Mouse (Mus musculus) liver, embryonic 11.5 days (tissue): ENCODE measurements at regions not wholly inside any gene's neighbourhood (a gene's known extent, or its start where the extent isn't known, plus 50 kb on each side); places are given as distances from the start of the nearest gene placed in this dataset.

ENCODE experiments used
- ATAC-seq: fragments of 200-750 bp; cut with Nextera tagmentation; replicated peaks from 2 replicates; pipeline ENCODE4 v1.8.0; 2017; ENCODE audit warnings: moderate number of reproducible peaks, mild to moderate bottlenecking, moderate TSS enrichment, moderate library complexity; ENCODE audit not compliant: low FRiP score
- DNase-seq: peaks from one replicate; pipeline ENCODE4 v3.0.0-alpha.2; 2017; ENCODE audit warnings: low spot score
- H3K27ac ChIP-seq: fragments of 300-500 bp; sonication (generic); 2 replicates; pipeline ENCODE4 v1.5.1; 2014; ENCODE audit warnings: mild to moderate bottlenecking, low read depth, low read length, control low read depth
- H3K27me3 ChIP-seq: fragments of 300-500 bp; sonication (generic); replicated peaks from 2 replicates; pipeline ENCODE4 v1.6.1; 2014; ENCODE audit warnings: low read length, mixed read lengths; ENCODE audit not compliant: control insufficient read depth, insufficient read depth
- H3K36me3 ChIP-seq: fragments of 300-500 bp; sonication (generic); 2 replicates; pipeline ENCODE4 v1.6.1; 2014; ENCODE audit warnings: mild to moderate bottlenecking, low read length, moderate library complexity, mixed read lengths; ENCODE audit not compliant: control insufficient read depth, insufficient read depth
- H3K4me1 ChIP-seq: fragments of 300-500 bp; sonication (generic); replicated peaks from 2 replicates; pipeline ENCODE4 v1.6.1; 2014; ENCODE audit warnings: low read length, mixed read lengths; ENCODE audit not compliant: control insufficient read depth, insufficient read depth
- H3K4me2 ChIP-seq: fragments of 300-500 bp; sonication (generic); 2 replicates; pipeline ENCODE4 v1.6.1; 2014; ENCODE audit warnings: mild to moderate bottlenecking, control low read depth, moderate library complexity
- H3K4me3 ChIP-seq: fragments of 300-500 bp; sonication (generic); 2 replicates; pipeline ENCODE4 v1.5.1; 2014; ENCODE audit warnings: low read depth, low read length, control low read depth
- H3K9ac ChIP-seq: fragments of 300-500 bp; sonication (generic); 2 replicates; pipeline ENCODE4 v1.6.1; 2014; ENCODE audit warnings: low read depth, low read length, control low read depth
- H3K9me3 ChIP-seq: fragments of 300-500 bp; sonication (generic); 2 replicates; pipeline ENCODE4 v1.6.1; 2016; ENCODE audit warnings: low read length, inconsistent platforms, mixed read lengths; ENCODE audit not compliant: control insufficient read depth
- WGBS: fragments of 180-500 bp; shearing (Covaris S2); extraction: QIAGEN DNeasy Blood & Tissue Kit; methylation state at CpG from one replicate; pipeline ENCODE4 v1.1.7; 2014; 5-methylcytosine and 5-hydroxymethylcytosine counted together

DNA sequence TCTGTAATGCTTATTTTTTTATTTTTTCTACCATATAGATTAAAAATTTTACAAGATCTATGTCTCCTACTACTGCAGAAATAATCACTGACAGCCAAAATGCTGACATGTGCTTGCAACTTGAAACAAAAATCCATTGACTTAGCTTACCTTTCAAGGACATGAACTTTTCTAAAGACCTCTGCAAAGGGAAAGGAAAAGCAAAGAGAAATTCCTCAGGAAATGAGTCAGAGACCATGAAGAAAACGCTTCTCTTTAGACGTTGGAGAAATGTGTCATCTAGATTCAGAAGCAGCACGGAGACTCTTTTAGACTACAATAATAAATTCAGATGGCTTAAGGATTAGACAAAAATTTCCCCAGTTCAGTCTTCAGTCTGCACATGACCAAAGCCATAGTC is 2188.6 kb upstream of the Tenm3 start:
- ATAC-seq (no peak), DNase-seq (no peak)
- Histone ChIP-seq H3K4me3 (no peak overlapping the region), H3K9ac (no peak overlapping the region), H3K27me3 (no peaks in the 10 kb centered on the region), H3K4me2 (no peak overlapping the region), H3K36me3 (no peaks in the 10 kb centered on the region), H3K27ac (no peak overlapping the region), H3K9me3 (no peaks in the 10 kb centered on the region), H3K4me1 (no peaks in the 10 kb centered on the region)
- WGBS, result 61% methylated on average over 3 of the region's 3 CpGs

DNA sequence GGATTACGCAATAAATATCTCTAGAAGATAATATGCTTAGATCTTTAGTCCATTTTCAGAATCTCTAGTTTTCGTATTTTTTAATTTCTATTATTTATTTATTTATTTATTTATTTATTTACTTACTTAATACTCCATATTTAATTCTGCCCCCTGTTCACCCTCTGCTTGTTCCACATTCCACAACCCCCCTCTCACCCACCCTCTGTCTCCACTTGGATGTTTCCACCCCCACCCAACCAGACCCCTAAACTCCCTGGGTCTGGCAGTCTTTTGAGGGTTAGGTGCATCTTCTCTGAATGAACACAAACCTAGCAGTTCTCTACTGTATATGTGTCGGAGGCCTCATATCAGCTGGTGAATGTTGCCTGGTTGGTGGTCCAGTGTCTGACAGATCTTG is 2166.8 kb upstream of the Tenm3 start:
- WGBS, result 81% methylated on average over 3 of the region's 3 CpGs

DNA sequence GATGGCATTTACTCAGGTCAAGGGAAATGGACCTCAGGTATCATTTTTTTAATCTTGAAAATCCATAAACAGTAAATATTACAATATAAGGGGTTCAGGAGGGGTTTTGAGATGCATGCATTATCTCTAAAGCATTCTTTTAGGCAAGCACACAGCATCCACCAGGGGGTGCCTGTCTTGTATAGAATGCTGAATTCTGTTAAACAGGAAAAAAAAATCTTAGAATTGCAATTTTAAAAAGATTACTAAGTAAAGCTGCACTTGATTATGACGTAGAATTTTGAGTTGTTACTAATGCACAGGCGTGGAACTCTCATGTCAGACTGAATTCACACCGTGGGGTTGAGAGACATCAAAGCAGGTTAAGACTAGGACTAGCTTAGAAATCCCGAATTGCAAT is 2123.6 kb upstream of the Tenm3 start:
- DNase-seq, result no peak
- Histone ChIP-seq H3K36me3 (no peaks in the 10 kb centered on the region), H3K4me2 (no peak overlapping the region), H3K4me1 (no peaks in the 10 kb centered on the region), H3K9me3 (no peaks in the 10 kb centered on the region), H3K9ac (no peak overlapping the region), H3K4me3 (no peak overlapping the region), H3K27me3 (no peaks in the 10 kb centered on the region), H3K27ac (no peak overlapping the region)
- no peak for ATAC-seq
- WGBS, result 51% methylated on average over 4 of the region's 4 CpGs

More for the DNA sequence above, 2166.8 kb upstream of the Tenm3 start:
- Histone ChIP-seq H3K27me3 (no peaks in the 10 kb centered on the region), H3K4me1 (no peaks in the 10 kb centered on the region), H3K4me3 (no peak overlapping the region), H3K36me3 (no peaks in the 10 kb centered on the region), H3K9me3 (no peaks in the 10 kb centered on the region), H3K4me2 (no peak overlapping the region), H3K27ac (no peak overlapping the region), H3K9ac (no peak overlapping the region)
- no peak for DNase-seq
- ATAC-seq, result no peak

DNA sequence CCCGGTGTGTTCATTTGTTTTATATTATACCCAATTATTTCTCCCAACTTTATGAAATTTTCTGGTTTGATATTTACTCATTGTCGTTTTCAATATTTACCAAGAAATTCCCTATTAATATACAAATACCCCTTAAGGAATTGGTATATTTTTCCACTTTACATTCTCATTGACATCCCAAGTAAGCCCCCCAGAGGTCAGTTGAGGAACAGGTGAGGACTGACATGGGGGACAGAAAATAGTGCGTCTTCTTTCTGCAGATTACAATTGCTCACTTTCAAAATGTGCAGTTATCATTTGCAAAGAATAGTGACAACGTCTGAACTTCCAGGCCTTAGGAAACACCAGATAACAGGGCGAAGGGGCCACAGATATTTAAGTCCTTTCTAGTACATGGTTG is 2073.8 kb upstream of the Tenm3 start:
- H3K9ac ChIP-seq, result no peak overlapping the region
- H3K4me2 ChIP-seq, result no peak overlapping the region
- peaks cover 26% of the 10 kb centered on the region for H3K27me3 ChIP-seq
- WGBS, result 23% methylated on average over 5 of the region's 5 CpGs
- H3K4me3 ChIP-seq, result no peak overlapping the region
- no peaks in the 10 kb centered on the region for H3K36me3 ChIP-seq
- H3K9me3 ChIP-seq, result no peaks in the 10 kb centered on the region
- DNase-seq (no peak), ATAC-seq (no peak)
- H3K27ac ChIP-seq, result no peak overlapping the region
- no peaks in the 10 kb centered on the region; the same call in 1 of the 2 replicates for H3K4me1 ChIP-seq

GRCm38 (mm10) chr8:50916733-50917113 is 2073.0 kb upstream of the Tenm3 start:
- no peaks in the 10 kb centered on the region for H3K9me3 ChIP-seq
- H3K9ac ChIP-seq, result no peak overlapping the region
- WGBS, result 3% methylated on average over 8 of the region's 8 CpGs
- H3K4me3 ChIP-seq, result peak overlapping the region; percentile 50
- H3K4me1 ChIP-seq, result no peaks in the 10 kb centered on the region; the same call in 1 of the 2 replicates
- H3K36me3 ChIP-seq, result no peaks in the 10 kb centered on the region
- H3K4me2 ChIP-seq, result peak overlapping the region; percentile 83
- ATAC-seq, result no peak
- DNase-seq, result no peak
- H3K27ac ChIP-seq, result no peak overlapping the region
- peaks cover 26% of the 10 kb centered on the region for H3K27me3 ChIP-seq

DNA sequence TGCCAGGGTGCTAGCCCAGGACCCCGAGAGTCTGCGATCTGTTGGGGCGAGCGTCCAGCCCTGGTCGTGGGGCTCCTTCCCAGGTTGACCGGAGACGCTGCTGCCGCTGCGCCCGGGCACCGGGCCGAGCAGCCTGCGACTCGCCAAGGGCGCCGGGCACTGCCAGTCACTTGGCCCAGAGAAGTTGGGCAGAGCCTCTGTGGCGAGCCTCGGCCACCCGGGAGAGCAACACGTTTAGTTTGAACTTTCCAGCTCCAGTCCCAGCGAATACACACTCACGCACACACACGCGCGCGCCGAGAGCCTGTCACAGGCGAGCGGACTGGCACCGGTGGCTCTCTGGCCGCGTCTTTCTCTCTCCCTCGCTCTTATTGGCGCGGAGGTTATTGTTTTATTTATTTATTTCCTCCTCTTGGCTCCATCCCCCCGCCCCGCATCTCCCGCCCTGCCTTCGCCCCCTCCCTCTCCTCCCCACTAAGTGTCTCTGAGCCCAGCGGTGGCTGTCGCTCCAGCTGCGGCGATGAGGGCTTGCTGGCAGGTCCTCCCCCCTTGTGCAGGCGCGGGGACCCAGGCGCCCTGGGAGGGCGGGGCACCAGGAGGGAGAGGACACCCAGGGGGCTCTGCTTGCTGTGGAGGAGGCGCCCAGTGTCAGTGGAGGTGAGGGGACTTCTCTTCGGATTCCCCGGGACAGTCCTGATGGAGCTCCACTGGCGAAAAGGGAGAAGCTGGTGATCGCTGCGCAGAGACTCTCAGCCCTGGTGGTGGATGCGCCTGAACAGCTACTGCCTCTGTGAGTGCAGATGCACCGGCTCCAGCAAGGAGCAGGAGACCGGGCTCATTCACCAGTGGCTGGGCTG is 2072.4 kb upstream of the Tenm3 start:
- no peak overlapping the region for H3K27ac ChIP-seq
- no peak overlapping the region for H3K9ac ChIP-seq
- H3K4me2 ChIP-seq, result peak overlapping the region; percentile 83
- H3K27me3 ChIP-seq, result peaks cover 26% of the 10 kb centered on the region
- DNase-seq (peak; percentile 37), ATAC-seq (peak; percentile 31)
- H3K4me1 ChIP-seq, result no peaks in the 10 kb centered on the region; the same call in 1 of the 2 replicates
- no peaks in the 10 kb centered on the region for H3K9me3 ChIP-seq
- H3K36me3 ChIP-seq, result no peaks in the 10 kb centered on the region
- peak overlapping the region; percentile 50 for H3K4me3 ChIP-seq
- WGBS, result under 1% methylated on average over 54 of the region's 56 CpGs

- under 1% methylated on average over 22 of the region's 22 CpGs for WGBS
- Histone ChIP-seq H3K4me1 (no peaks in the 10 kb centered on the region; the same call in 1 of the 2 replicates), H3K9ac (no peak overlapping the region), H3K4me3 (peak overlapping the region; percentile 50), H3K9me3 (no peaks in the 10 kb centered on the region), H3K36me3 (no peaks in the 10 kb centered on the region), H3K4me2 (peak overlapping the region; percentile 83), H3K27ac (no peak overlapping the region), H3K27me3 (peaks cover 26% of the 10 kb centered on the region)
- ATAC-seq (no peak), DNase-seq (peak; percentile 35)
Measured at GRCm38 (mm10) chr8:50915259-50915875, 2071.6 kb upstream of the Tenm3 start.

DNA sequence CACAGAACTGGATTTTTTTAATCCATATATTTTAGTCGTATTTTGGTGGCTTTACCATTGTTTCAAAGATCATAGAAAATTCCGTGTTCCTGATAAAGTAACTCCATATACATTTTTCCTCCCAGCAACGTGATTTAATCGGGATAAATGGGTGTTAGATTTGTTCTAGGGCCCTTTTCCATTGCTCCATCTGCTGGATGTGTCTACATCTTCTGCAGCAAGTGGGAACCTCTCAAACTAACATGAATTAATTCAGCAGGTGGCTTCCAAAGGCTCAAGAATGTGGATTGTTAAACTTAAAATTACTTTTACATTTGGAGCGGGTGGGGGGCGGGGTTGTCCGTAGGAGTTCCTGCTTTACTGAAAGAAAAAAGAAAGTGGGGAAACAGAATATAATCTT is 2070.9 kb upstream of the Tenm3 start:
- WGBS, result 24% methylated on average over 7 of the region's 7 CpGs

More for the DNA sequence above, 2070.9 kb upstream of the Tenm3 start:
- peak overlapping the region; percentile 83; the same call in 1 of the 2 replicates for H3K4me2 ChIP-seq
- no peaks in the 10 kb centered on the region for H3K9me3 ChIP-seq
- no peak for ATAC-seq
- no peak overlapping the region for H3K4me3 ChIP-seq
- H3K4me1 ChIP-seq, result no peaks in the 10 kb centered on the region; the same call in 1 of the 2 replicates
- peaks cover 26% of the 10 kb centered on the region for H3K27me3 ChIP-seq
- H3K9ac ChIP-seq, result no peak overlapping the region
- no peak for DNase-seq
- no peak overlapping the region for H3K27ac ChIP-seq
- no peaks in the 10 kb centered on the region for H3K36me3 ChIP-seq
